Mouse (Mus musculus) kidney, adult 8-10 months (tissue): ENCODE data around the gene Zfp689.
"Not testable (repeated sequence)": the region's sequence is repeated elsewhere in the genome, so short reads cannot be mapped to it uniquely, and the experiment has no call there.

Experiments
- DNase-seq, 2 experiments: peaks; one replicate each; pipeline ENCODE4 v3.0.0; 2022

The Zfp689 gene

GRCm38 (mm10) chr7:127448521-127449300 is at the start of gene Zfp689:
Gene Zfp689, minus strand, starts transcription at chr7:127449158.
- DNase-seq = peak; percentile 97 to 98

GRCm38 (mm10) chr7:127498407-127498806 is 49.4 kb upstream of the Zfp689 start:
- peak in 1 of 2 experiments; percentile 67 for DNase-seq

- DNase-seq = no peak
Observed at GRCm38 (mm10) chr7:127497382-127497781, 48.4 kb upstream of the Zfp689 start.

- no peak for DNase-seq
Observed at GRCm38 (mm10) chr7:127494648-127495047, 45.7 kb upstream of the Zfp689 start.

GRCm38 (mm10) chr7:127491846-127492245 is 42.9 kb upstream of the Zfp689 start:
- no peak for DNase-seq

DNA sequence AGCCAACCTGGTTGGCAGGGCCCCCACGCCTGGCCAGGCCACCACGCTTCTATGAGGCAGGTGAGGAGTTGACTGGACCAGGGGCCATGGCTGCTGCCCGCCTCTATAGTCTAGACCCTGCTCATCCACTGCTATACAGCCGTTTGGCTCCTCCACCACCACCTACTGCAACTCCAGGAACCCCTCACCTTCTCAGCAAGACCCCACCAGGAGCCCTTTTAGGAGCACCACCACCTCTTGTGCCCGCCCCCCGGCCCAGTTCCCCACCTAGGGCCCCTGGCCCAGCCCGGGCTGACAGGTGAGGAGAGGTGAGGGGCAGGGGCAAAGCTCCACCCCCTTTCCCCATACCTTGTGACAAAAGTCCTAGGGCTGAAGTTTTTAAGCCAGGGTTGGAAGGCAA is 41.0 kb upstream of the Zfp689 start:
- DNase-seq = no peak

GRCm38 (mm10) chr7:127488364-127488763 is 39.4 kb upstream of the Zfp689 start:
- not testable (repeated sequence) for DNase-seq

DNA sequence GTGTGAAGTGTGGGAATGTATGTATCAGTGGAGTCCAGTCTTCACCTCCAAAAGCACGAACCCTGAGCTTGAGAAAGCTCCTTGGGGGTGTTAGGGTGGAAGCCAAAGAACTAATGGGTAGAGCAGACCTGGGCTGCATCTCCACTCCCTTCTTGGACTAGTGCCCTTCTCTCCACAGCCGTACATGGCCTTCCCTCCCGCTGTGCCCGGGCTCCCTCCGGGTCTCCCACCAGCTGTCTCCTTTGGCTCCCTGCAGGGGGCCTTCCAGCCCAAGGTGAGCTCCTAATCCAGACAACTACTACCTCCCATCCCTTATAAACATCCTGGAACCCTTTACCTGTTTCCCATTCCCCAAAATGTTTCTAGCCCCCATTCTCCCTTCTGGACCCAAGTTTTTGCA is 36.5 kb upstream of the Zfp689 start:
- no peak for DNase-seq

DNA sequence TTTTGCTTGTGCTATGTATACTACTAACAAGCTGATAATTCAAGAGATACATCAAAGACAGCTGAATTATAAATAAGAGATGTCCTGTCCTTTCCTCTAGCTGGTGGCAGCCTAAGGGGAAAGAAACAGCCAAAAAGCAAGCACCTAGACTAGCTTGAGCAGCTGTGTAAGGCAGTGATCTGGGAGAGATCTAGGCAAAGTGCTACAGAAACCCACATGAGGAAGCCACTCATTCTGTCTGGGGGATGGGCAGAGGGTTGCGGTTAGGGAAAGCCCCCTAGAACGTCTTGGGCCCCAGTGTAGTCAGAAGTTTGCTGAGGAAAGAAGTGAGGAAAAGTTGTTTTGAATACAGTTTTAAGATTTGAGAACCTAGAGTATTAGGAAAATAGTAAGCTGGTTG is 31.4 kb upstream of the Zfp689 start:
- no peak for DNase-seq

DNA sequence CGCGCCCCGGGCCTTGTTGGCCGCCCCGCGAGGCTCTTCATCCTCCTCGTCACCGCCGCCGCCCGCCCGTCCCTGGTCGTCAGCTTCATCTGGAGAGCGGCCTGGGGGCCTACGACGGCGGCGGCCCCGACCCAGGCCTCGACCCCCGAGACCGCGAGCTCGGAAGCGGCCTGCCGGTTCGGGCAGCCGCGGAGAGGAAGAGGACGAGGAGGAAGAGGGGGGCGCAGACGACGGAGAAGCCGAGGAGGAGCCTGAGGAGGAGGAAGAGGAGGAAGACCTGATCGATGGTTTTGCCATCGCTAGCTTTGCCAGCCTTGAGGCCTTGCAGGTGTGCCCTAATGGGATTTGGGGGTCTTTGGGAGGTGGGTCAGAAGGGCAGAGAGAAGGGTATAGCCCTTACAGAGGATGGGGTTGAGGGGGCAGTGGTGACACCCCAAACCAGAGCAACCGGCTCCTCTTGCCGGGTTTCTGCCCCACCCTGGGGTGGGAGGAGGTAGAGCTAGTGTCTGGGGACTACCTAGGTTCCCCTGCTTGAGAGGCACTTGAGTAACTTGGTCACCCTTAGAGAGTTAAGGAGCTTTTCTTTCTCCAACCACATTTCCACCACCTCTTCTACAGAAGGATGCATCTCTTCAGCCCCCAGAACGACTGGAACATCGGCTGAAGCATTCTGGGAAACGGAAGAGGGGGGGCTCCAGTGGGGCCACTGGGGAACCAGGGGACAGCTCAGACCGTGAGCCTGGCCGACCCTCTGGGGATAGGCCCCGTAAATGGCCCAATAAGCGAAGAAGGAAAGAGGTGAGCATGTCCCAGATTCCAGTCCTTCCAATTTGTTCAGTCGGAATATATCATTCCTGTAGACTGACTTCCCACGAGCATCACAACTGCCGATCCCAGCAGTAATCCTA is 30.6 kb upstream of the Zfp689 start:
- DNase-seq = no peak

DNA sequence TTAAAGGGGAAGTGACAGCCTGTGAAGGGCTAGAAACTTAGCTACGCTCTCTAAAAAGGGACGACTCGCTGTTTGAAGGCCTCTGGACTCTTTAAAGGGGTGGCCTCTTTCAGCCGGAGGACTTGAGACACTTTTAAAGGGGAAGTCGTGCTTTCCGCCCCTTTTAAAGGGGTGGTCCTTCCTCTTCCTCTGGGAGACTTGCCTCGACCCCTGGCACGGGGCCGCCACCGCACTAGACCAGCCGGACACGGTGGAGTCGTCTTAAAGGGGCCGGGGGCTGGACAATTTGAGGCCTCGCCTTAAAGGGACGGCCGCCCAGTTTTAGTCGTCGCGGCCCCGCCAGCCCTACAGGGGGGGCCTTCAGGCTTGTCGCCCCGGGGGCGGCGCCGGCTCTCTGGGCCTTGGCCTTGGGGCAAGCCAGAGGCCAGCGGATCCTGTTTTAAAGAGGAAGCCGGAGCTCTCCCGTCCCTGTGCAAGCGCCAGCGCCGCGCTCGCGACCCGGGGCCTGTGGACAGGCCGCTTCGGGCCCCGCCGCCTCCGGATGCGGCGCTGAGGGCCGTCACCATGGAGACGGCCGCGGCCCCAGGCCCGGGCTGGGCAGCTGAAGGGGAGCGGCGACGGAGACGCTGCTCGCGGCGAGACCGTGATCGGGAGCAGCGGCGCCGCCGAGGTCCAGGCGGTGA is 29.8 kb upstream of the Zfp689 start, which contains the start of gene Fbrs:
Gene Fbrs, plus strand, starts transcription at position 565 of the 683 bp plus-strand sequence.
- peak; percentile 97 to 98 for DNase-seq

GRCm38 (mm10) chr7:127477687-127478634 is 29.0 kb upstream of the Zfp689 start:
- peak; percentile 100 for DNase-seq

- no peak for DNase-seq
Observed at GRCm38 (mm10) chr7:127476855-127477254, 27.9 kb upstream of the Zfp689 start.

DNA sequence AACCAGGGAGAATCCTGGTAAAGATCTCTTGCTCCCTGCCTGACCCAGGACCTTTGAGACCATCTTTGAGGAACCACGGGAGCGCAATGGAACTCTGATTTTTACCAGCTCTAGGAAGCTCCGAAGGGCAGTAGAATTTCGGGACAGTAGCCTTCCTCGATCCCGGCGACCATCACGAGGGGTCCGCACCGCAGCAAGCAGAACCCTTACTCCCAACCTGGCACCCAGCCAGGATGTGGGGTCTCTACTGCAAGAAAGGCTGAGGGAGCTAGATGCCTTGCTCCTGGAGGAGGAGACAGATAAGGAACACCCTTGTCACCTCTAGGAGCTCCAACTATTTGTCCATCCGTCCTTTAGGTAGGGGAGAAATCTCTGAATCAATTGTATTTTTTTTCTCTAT is 27.4 kb upstream of the Zfp689 start:
- DNase-seq = peak; percentile 29 to 44

DNA sequence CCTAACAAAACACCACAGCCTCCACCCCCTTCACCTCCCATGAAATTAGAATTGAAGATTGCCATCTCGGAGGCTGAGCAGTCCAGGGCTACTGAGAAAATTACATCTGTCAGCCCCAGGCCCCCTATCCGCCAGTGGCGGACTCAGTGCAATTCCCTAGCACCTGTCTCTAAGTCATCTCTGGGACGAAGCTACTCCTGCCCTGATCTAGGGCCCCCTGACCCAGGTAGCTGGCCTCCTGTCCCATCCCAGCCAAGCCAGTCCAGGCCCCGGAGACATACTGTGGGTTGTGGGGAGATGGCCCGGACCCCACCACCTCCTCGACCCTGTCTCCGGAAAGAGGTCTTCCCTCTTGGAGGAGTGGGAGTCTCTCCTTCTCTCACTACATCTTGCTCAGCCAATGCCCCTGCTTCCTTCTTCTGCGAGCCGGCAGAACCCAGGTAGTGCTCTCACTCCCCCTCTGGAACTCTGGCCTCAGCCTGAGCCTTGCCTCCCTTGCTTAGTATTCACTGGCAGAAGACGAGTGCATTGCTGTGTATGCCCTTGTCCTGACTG is 26.3 kb upstream of the Zfp689 start:
- no peak for DNase-seq

- DNase-seq = no peak
Observed at GRCm38 (mm10) chr7:127474378-127475070, 25.6 kb upstream of the Zfp689 start.

GRCm38 (mm10) chr7:127473705-127474104 is 24.7 kb upstream of the Zfp689 start:
- no peak for DNase-seq

- DNase-seq = no peak
Observed at GRCm38 (mm10) chr7:127472060-127472459, 23.1 kb upstream of the Zfp689 start.

GRCm38 (mm10) chr7:127471646-127472010 is 22.7 kb upstream of the Zfp689 start:
- DNase-seq = no peak

- DNase-seq = peak; percentile 95 to 97
Observed at GRCm38 (mm10) chr7:127470743-127471645, 22.0 kb upstream of the Zfp689 start.
